Mouse (Mus musculus): ENCODE results near the gene Ano4. TPM values are rescaled to one million over a fixed set of nuclear protein-coding genes. Genes with fewer than 3 reads are reported as not detected.

Ano4 gene
- not detected in 2 replicates for total RNA-seq (2014; fragmentation: Nextera tagmentation)
- total RNA-seq (2017) = 1.4 TPM in 1 of 2 replicates, not detected in the other

GRCm38 (mm10) chr10:89344491-89345195 lies at the start of gene Ano4:
TSS of gene Ano4 (minus strand) at chr10:89344762.
- ATAC-seq (replicated peaks; ENCODE audit: poor library complexity, severe bottlenecking) = peak; percentile 54

DNA sequence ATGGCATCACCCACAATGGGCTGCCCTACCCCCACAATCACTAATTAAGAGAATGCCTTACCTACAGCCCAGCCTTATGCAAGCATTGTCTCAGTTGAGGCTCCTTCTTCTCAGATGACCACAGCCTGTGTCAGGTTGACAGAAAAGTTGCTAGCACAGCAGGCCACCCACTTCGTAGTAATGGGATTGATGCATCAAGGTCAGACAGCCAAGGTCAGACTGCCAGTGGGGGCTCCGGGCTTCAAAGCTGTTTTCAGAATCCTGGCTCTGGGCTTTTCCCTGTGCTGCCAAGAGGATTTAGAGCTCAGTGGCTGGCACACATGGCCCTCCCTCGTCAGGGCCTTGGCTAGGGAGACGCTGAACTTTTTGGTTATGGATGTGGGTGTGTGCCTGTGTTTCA lies 48.1 kb upstream of the Ano4 start:
- no peak for ATAC-seq (replicated peaks; ENCODE audit: poor library complexity, severe bottlenecking)

- ATAC-seq (replicated peaks; ENCODE audit: poor library complexity, severe bottlenecking) = no peak
Observed at GRCm38 (mm10) chr10:89391571-89392163, 47.1 kb upstream of the Ano4 start.

GRCm38 (mm10) chr10:89386461-89386860 lies 41.9 kb upstream of the Ano4 start:
- no peak for ATAC-seq (replicated peaks; ENCODE audit: poor library complexity, severe bottlenecking)

DNA sequence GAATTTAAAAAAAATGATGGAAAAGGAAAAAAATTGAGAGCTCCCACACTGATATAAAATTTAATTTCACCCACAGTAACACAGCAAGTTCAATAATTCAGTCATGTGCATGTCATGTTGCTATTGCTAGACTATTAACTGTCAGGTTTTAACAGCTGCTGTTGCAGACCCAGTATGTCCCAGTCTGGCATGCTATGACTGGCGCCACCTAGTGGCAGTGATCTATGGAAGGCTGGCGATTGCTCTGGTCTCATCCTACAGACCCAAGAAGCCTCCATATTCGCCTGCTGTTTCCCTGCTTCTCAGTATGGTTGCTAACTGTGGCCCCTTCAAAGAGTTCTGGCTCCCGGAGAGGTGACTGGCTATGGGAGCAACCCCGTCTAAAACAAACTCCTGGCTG lies 38.9 kb upstream of the Ano4 start:
- peak; percentile 97 for ATAC-seq (replicated peaks; ENCODE audit: poor library complexity, severe bottlenecking)

DNA sequence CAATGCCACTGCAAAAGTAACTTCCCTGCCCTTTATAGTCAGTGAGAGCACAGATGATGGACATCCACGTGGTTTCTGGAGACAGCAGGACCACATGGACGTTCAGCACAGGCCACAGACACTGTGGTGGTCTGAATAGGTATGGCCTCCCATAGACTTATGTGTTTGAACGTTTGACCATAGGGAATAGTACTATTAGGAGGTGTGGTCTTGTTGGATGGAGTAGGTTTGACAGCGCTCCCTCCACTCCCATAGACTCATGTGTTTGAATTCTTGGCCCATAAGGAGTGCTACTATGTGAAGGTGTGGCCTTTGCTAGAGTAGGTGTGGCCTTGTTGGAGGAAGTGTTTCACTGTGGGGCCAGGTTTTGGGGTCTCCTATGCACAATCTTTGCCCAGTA lies 33.2 kb upstream of the Ano4 start:
- 0 out of 2 replicates have a peak, but pooled peaks have one; percentile 22 for ATAC-seq (replicated peaks; ENCODE audit: poor library complexity, severe bottlenecking)

- ATAC-seq (replicated peaks; ENCODE audit: poor library complexity, severe bottlenecking) = no peak
Observed at GRCm38 (mm10) chr10:89370051-89370450, 25.5 kb upstream of the Ano4 start.

DNA sequence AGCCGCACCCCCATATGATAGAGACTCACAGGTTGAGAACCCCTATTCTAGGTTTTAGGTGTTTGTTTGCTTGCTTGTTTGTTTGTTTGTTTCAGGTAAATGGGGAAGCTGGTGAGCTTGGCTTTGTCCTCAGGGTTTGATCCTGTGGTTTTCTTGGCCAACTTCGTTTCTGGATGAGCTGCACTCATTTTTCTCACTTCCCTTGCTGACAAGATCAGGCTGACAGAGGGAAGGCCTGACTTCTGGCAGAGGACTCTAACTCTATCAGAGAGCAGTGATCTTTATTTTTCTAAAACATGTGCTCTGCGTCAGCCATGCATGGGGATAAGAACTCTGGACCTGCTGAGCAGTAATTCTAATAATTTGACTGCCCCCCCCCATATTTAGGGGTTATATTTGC lies 14.4 kb upstream of the Ano4 start:
- ATAC-seq (replicated peaks; ENCODE audit: poor library complexity, severe bottlenecking) = peak; percentile 72

DNA sequence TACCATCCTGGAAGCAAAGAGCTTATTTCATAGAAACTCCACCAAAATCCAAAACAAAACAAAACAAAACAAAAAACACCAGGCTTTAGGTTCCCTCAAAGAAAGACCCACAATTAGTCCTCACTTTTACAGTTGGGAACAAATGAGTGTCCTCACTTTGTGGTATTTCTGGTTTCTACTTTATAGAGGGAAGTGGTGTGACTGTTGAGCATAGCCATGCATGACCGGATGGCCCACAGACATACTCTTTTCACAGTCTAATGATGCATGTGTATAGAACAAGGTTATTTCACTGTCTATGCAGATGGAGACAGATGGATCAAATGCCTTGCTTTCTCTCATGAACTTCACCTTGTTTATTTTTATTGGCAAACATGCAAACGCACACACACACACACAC lies 10.1 kb upstream of the Ano4 start:
- ATAC-seq (replicated peaks; ENCODE audit: poor library complexity, severe bottlenecking) = peak; percentile 74

DNA sequence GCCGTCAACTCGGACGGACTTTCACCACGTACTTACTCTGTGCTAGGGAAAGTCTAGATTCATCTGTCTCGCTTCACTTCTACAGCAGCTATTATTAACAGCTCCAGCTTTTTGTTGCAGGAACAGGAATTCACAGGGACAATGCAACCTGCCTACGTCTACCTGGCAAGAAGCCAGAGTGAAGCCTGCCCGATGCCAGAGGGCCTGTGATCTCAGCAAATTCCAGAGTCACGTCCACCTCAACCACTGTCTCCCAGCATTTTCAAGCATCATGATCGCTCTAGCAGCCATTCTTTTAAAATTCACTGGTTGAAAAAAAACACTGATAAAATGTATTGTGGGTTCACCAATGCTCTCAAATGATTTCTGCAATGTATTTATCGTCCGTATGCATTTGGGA lies 6.9 kb upstream of the Ano4 start:
- no peak for ATAC-seq (replicated peaks; ENCODE audit: poor library complexity, severe bottlenecking)

DNA sequence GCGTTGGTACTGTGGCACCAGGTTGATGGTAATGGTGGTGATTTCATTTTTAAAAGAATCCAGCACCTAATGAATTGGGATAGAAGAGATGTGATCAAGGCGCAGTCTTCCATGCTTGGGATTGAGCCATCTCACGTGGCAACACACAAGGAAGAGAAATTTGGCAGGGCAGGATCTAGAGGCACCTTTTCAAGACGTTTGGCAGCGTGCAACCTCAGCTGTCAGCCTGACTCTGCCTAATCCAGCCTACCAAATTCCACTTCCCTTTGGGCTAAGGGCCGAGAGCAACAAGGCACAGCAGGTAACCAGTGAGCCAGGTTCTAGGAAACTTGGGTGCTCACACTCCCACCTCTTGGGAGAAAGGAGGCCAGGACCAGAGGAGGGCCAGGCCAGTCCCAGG lies 1.0 kb upstream of the Ano4 start:
- no peak for ATAC-seq (replicated peaks; ENCODE audit: poor library complexity, severe bottlenecking)

DNA sequence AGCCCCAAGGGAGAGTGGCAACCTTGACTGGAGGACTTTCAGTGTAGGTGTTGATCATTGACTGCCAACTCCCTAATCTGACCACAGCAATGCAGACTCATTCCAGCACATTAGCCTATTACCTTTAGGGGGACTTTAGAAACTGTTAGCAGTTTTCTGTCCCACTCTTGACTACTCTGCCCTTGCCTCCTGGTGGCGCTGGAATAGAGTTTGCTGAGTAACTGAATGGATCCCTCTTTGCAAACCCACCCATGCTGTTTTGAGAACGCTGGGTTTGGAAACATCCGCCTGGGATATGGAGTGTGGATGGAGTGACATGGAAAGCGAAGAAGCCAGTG lies 603 bp upstream of the Ano4 start:
- ATAC-seq (replicated peaks; ENCODE audit: poor library complexity, severe bottlenecking) = peak; percentile 13

GRCm38 (mm10) chr10:89344132-89344490 lies 451 bp downstream of the Ano4 start:
- ATAC-seq (replicated peaks; ENCODE audit: poor library complexity, severe bottlenecking) = no peak

DNA sequence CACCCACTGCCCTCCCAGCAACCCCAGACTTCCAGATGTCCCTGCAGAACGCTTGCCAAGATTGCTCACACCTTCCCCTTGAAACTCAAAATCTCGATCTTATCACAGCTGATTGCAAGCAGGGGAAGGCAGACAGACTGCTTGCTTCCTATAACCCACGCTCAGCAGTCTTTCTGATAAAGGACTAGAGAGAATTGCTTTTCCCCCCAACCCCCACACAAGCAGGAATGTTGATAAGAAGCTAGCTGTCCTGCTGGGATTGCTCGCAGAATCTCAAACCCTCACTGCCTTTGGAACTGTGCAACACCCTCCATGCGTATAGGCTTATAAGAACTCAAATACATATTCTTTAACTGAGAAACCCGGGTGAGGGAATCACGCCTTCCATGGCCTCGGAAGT lies 846 bp downstream of the Ano4 start:
- ATAC-seq (replicated peaks; ENCODE audit: poor library complexity, severe bottlenecking) = no peak

- ATAC-seq (replicated peaks; ENCODE audit: poor library complexity, severe bottlenecking) = peak; percentile 56
Observed at GRCm38 (mm10) chr10:89330261-89330660, 14.3 kb downstream of the Ano4 start.

DNA sequence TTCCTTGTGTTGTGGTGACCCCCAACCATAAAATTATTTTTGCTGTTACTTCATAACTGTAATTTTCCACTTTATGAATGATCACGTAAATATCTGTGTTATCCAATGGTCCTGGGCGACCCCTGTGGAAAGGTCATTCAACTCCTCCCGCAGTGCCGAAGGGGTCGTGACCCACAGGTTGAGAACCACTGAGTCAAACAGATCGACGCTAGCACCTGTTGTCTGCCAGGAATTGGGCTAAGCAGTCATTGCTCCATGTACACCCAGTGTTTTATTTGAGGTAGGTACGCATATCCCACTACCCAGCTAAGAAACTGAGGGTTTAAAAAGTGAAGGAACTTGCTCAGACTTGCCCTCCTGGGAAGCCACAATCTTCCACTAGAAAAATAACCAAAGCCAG lies 14.8 kb downstream of the Ano4 start:
- no peak for ATAC-seq (replicated peaks; ENCODE audit: poor library complexity, severe bottlenecking)

- ATAC-seq (replicated peaks; ENCODE audit: poor library complexity, severe bottlenecking) = no peak
Observed at GRCm38 (mm10) chr10:89328876-89329275, 15.7 kb downstream of the Ano4 start.

GRCm38 (mm10) chr10:89327004-89327511 lies 17.5 kb downstream of the Ano4 start:
- peak; percentile 62 for ATAC-seq (replicated peaks; ENCODE audit: poor library complexity, severe bottlenecking)

GRCm38 (mm10) chr10:89326383-89326782 lies 18.2 kb downstream of the Ano4 start:
- no peak for ATAC-seq (replicated peaks; ENCODE audit: poor library complexity, severe bottlenecking)

DNA sequence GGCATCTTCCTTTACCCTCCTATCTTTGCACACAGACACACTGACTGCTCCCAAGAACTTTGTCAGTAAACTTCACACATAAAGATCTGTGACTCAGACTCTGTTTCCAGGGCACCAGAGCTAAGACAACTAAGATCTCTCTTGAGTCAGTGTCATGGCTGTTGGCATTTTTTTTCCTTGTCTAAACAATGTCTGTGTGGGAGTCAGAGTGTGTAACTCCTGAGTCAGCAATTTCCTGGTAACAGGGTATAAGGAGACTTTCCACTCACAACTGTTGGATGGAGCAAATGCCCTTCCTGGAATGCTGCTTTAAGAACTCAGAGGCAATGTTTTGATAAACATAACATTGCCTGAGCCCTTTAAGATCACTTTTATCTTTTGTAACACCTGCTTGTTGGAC lies 37.0 kb downstream of the Ano4 start:
- ATAC-seq (replicated peaks; ENCODE audit: poor library complexity, severe bottlenecking) = no peak

DNA sequence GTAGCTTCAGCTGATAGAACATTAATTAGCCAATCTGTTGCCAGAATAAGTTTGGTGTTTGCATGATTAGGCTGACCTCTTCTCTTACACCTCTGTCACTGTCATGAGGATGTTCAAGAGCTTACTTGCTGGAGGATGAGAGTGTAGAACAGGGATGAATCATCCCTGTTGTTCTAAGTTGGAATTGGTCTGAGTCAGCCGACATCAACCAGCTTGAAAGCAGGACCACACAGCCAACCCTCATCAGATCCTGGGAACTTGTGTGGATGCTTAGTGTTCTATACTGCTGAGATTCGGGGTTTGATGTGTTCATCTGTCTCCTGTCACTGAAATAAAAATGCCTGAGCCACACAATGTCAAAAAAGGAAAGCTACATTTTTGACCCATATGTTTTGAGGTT lies 44.2 kb downstream of the Ano4 start:
- ATAC-seq (replicated peaks; ENCODE audit: poor library complexity, severe bottlenecking) = no peak

GRCm38 (mm10) chr10:89292784-89293183 lies 51.8 kb downstream of the Ano4 start:
- ATAC-seq (replicated peaks; ENCODE audit: poor library complexity, severe bottlenecking) = no peak
